Mouse (Mus musculus) bone marrow, adult 2 months (tissue): Measurements from ENCODE around the gene Igsf3. TPM values are rescaled to one million over a fixed set of nuclear protein-coding genes. Genes with fewer than 3 reads are reported as not detected.

ENCODE experiments used
- H3K27ac ChIP-seq: fragments of 200-500 bp; 2 replicates; pipeline ENCODE4 v1.5.1; 2012; ENCODE audit warnings: low read depth, mild to moderate bottlenecking, control low read depth, inconsistent platforms, low read length; ENCODE audit not compliant: control insufficient read depth, poor library complexity, insufficient read depth
- H3K4me1 ChIP-seq: fragments of 200-500 bp; 2 replicates; pipeline ENCODE4 v1.6.1; 2011; ENCODE audit warnings: low read length; ENCODE audit not compliant: control insufficient read depth, insufficient read depth
- H3K4me3 ChIP-seq: fragments of 200-500 bp; replicated peaks from 2 replicates; pipeline ENCODE3; 2011; ENCODE audit warnings: mild to moderate bottlenecking, low read depth, low read length, control low read depth; ENCODE audit not compliant: control insufficient read depth
- CTCF ChIP-seq: fragments of 200-500 bp; IDR thresholded peaks from 2 replicates; pipeline ENCODE4 v1.5.1; 2011; ENCODE audit warnings: low read length, control low read depth; ENCODE audit not compliant: control insufficient read depth, insufficient read depth
- POLR2A ChIP-seq: fragments of 200-500 bp; IDR thresholded peaks from 2 replicates; pipeline ENCODE4 v1.6.1; 2011; ENCODE audit warnings: low read depth, mild to moderate bottlenecking, control low read depth, low read length, borderline replicate concordance; ENCODE audit not compliant: control insufficient read depth
- WGBS: fragments of 180-500 bp; shearing (Covaris S2); methylation state at CpG from one replicate; pipeline ENCODE4 v1.1.7; 2018; 5-methylcytosine and 5-hydroxymethylcytosine counted together
- polyA plus RNA-seq: library from polyadenylated mRNA; stranded (reverse); fragments of >200 nt; gene quantifications from 2 replicates; pipeline ENCODE4 v1.2.4, GENCODE M21; 2011; ENCODE audit warnings: low replicate concordance; ENCODE audit not compliant: missing spikeins, insufficient read depth, insufficient read length

Igsf3 gene
- polyA plus RNA-seq, 1 experiment, result 6.3 TPM

GRCm38 (mm10) chr3:101461816-101462215, 84.9 kb downstream of the Igsf3 start:
- H3K27ac ChIP-seq, result no peak overlapping the region
- no peaks in the 10 kb centered on the region for H3K4me1 ChIP-seq
- H3K4me3 ChIP-seq, result no peak overlapping the region
- no peak for TF ChIP-seq POLR2A
- TF ChIP-seq CTCF, result no peak
- 82% methylated on average over 8 of the region's 8 CpGs for WGBS

- no peaks in the 10 kb centered on the region for H3K4me1 ChIP-seq
- no peak overlapping the region for H3K27ac ChIP-seq
- 26% methylated on average over 5 of the region's 5 CpGs for WGBS
- no peak for TF ChIP-seq POLR2A
- TF ChIP-seq CTCF, result peak; percentile 40; the same call in 1 of the 2 replicates
- H3K4me3 ChIP-seq, result no peak overlapping the region
Observed at GRCm38 (mm10) chr3:101462294-101462693, 85.4 kb downstream of the Igsf3 start.

GRCm38 (mm10) chr3:101463491-101463890, 86.6 kb downstream of the Igsf3 start:
- WGBS, result 45% methylated on average over 3 of the region's 3 CpGs
- TF ChIP-seq CTCF (no peak), POLR2A (no peak)
- H3K27ac ChIP-seq, result no peak overlapping the region

GRCm38 (mm10) chr3:101469675-101470074, 92.8 kb downstream of the Igsf3 start:
- H3K27ac ChIP-seq, result no peak overlapping the region
- TF ChIP-seq CTCF (no peak), POLR2A (no peak)
- H3K4me3 ChIP-seq, result no peak overlapping the region
- no peaks in the 10 kb centered on the region for H3K4me1 ChIP-seq
- 35% methylated on average over 9 of the region's 9 CpGs for WGBS

More at GRCm38 (mm10) chr3:101463491-101463890, 86.6 kb downstream of the Igsf3 start:
- Histone ChIP-seq H3K4me1 (no peaks in the 10 kb centered on the region), H3K4me3 (no peak overlapping the region)

GRCm38 (mm10) chr3:101471881-101472280, 95.0 kb downstream of the Igsf3 start:
- H3K27ac ChIP-seq, result no peak overlapping the region
- H3K4me3 ChIP-seq, result no peak overlapping the region
- 67% methylated on average over 4 of the region's 4 CpGs for WGBS
- no peaks in the 10 kb centered on the region for H3K4me1 ChIP-seq
- TF ChIP-seq CTCF (no peak), POLR2A (no peak)

- WGBS, result 83% methylated on average over 6 of the region's 6 CpGs
- TF ChIP-seq POLR2A (no peak), CTCF (no peak)
- Histone ChIP-seq H3K4me3 (no peak overlapping the region), H3K4me1 (no peaks in the 10 kb centered on the region), H3K27ac (no peak overlapping the region)
Observed at GRCm38 (mm10) chr3:101481951-101482350, 105.1 kb downstream of the Igsf3 start.

GRCm38 (mm10) chr3:101483256-101483983, 106.5 kb downstream of the Igsf3 start:
- 81% methylated on average over 3 of the region's 3 CpGs for WGBS

GRCm38 (mm10) chr3:101486054-101486765, 109.3 kb downstream of the Igsf3 start:
- no peak overlapping the region for H3K4me3 ChIP-seq
- 38% methylated on average over 4 of the region's 4 CpGs for WGBS
- no peak overlapping the region for H3K27ac ChIP-seq
- no peak for TF ChIP-seq CTCF
- TF ChIP-seq POLR2A, result no peak
- no peaks in the 10 kb centered on the region for H3K4me1 ChIP-seq

More at GRCm38 (mm10) chr3:101483256-101483983, 106.5 kb downstream of the Igsf3 start:
- no peak overlapping the region for H3K4me3 ChIP-seq
- H3K27ac ChIP-seq, result no peak overlapping the region
- TF ChIP-seq CTCF (no peak), POLR2A (no peak)
- H3K4me1 ChIP-seq, result no peaks in the 10 kb centered on the region
